Mouse (Mus musculus): ENCODE data around the gene Pdxdc1.

GRCm38 (mm10) chr16:13902397-13902831 lies 517 bp downstream of the Pdxdc1 start:
- TF ChIP-seq CTCF (IDR thresholded peaks at IDR 0.05 in 2 of 3, conservative IDR thresholded peaks at IDR 0.05 in 1 of 3; ENCODE audit: control insufficient read depth in 1 of 3, insufficient read depth in 1 of 3, low read depth in 2 of 3, low read length in 3 of 3, poor library complexity in 1 of 3, severe bottlenecking in 1 of 3), result no peak
- TF ChIP-seq EP300 (IDR thresholded peaks at IDR 0.05; ENCODE audit: low read depth in 1 of 2, low read length in 2 of 2), result no peak
- TF ChIP-seq POLR2A (IDR thresholded peaks at IDR 0.05; ENCODE audit: control insufficient read depth in 1 of 2, insufficient read depth in 1 of 2, low read depth in 1 of 2, low read length in 2 of 2, poor library complexity in 1 of 2), result no peak
- no peak for TF ChIP-seq GATA1 (IDR thresholded peaks at IDR 0.05; ENCODE audit: low read depth, low read length)
- no peak for TF ChIP-seq TAL1 (IDR thresholded peaks at IDR 0.05; ENCODE audit: low read length)
- no peak for TF ChIP-seq CHD2 (IDR thresholded peaks at IDR 0.05; ENCODE audit: low read length)
- TF ChIP-seq ETS1 (IDR thresholded peaks at IDR 0.05; ENCODE audit: low read depth, low read length), result no peak
- no peak for TF ChIP-seq UBTF (IDR thresholded peaks at IDR 0.05; ENCODE audit: borderline replicate concordance, insufficient read depth, low read depth, low read length)
- peak; percentile 27; the same call in 1 of the 2 replicates for TF ChIP-seq MAX (IDR thresholded peaks at IDR 0.05; ENCODE audit: low read length)
- no peak for TF ChIP-seq POLR2AphosphoS2 (IDR thresholded peaks at IDR 0.05; ENCODE audit: low read length)
- TF ChIP-seq MXI1 (IDR thresholded peaks at IDR 0.05; ENCODE audit: low read depth, low read length), result peak; percentile 83
- TF ChIP-seq MYC (IDR thresholded peaks at IDR 0.05; ENCODE audit: low read depth, low read length), result no peak
- TF ChIP-seq TBP (IDR thresholded peaks at IDR 0.05; ENCODE audit: low read depth, low read length), result no peak

All from MEL (cell line).